Mouse (Mus musculus) cortical plate, adult 2 months (tissue): ENCODE results near the gene Pknox2.

ENCODE experiments used
- CTCF ChIP-seq: fragments of 200-500 bp; IDR thresholded peaks from 2 replicates; pipeline ENCODE4 v1.5.1; 2011; ENCODE audit warnings: mild to moderate bottlenecking, control low read depth, low read length; ENCODE audit not compliant: insufficient read depth; ENCODE audit errors: extremely low read depth
- POLR2A ChIP-seq: fragments of 200-500 bp; IDR thresholded peaks from 2 replicates; pipeline ENCODE4 v1.6.1; 2011; ENCODE audit warnings: mild to moderate bottlenecking, low read length, control low read depth; ENCODE audit not compliant: insufficient read depth; ENCODE audit errors: extremely low read depth

DNA sequence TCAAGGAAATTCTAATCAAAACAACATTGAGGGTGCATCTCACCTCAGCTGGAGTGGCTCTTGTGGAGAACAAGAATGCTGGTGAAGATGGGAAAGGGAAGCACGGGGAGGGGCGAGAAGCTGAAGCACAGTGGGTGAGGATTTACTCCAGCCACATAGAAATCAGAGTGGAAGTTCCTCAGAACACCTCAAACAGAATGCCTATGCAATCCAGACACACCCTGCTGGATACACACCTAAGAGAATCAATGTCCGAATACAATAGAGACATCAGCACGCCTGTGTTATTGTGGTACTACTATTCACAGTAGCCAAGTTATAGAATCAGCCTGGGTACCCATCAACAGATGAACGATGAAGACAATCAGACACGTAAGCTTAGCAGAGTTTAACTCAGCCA lies 18.2 kb downstream of the Pknox2 start:
- TF ChIP-seq POLR2A (no peak), CTCF (no peak)
